Mouse (Mus musculus) myocyte (in vitro differentiated cells): ENCODE results near the gene Ppp2r1a. TPM values are rescaled to one million over a fixed set of nuclear protein-coding genes. Genes with fewer than 3 reads are reported as not detected.
A peak's percentile ranks its signal among the peaks of the same experiment; 100 is the strongest.

ENCODE experiments used
- H3K27me3 ChIP-seq: one replicate; pipeline ENCODE4 v1.6.1; 2011; ENCODE audit not compliant: control insufficient read depth, insufficient read depth, insufficient read length
- H3K36me3 ChIP-seq: one replicate; pipeline ENCODE4 v1.6.1; 2011; ENCODE audit not compliant: control insufficient read depth, insufficient read depth
- H3K4me2 ChIP-seq: one replicate; pipeline ENCODE4 v1.6.1; 2011; ENCODE audit warnings: low read depth, control low read depth
- H3K4me3 ChIP-seq: one replicate; pipeline ENCODE4 v1.5.1; 2011; ENCODE audit warnings: mild to moderate bottlenecking, control low read depth, moderate library complexity
- H3K79me2 ChIP-seq: one replicate; pipeline ENCODE4 v1.6.1; 2011; ENCODE audit not compliant: control insufficient read depth, insufficient read depth
- H3ac ChIP-seq: one replicate; pipeline ENCODE4 v1.6.1; 2011; ENCODE audit not compliant: control insufficient read depth, insufficient read length
- CEBPB ChIP-seq: IDR thresholded peaks from 2 replicates; pipeline ENCODE4 v1.6.1; 2011; ENCODE audit warnings: mild to moderate bottlenecking, moderate library complexity; ENCODE audit not compliant: poor library complexity, insufficient read depth, severe bottlenecking
- E2F4 ChIP-seq: IDR thresholded peaks from one replicate; pipeline ENCODE4 v1.6.1; 2011; ENCODE audit warnings: mild to moderate bottlenecking, control low read depth, moderate library complexity; ENCODE audit not compliant: insufficient read depth
- MAX ChIP-seq: IDR thresholded peaks from one replicate; pipeline ENCODE4 v1.6.1; 2011; ENCODE audit warnings: low read depth, mild to moderate bottlenecking, control low read depth
- MYOD1 ChIP-seq, 3 experiments: IDR thresholded peaks; one replicate each; pipeline ENCODE4 v1.6.1; 2011; ENCODE audit warnings: control low read depth in 2 of 3, low read depth in 2 of 3, mild to moderate bottlenecking in 2 of 3, moderate library complexity in 1 of 3; ENCODE audit not compliant: insufficient read length in 2 of 3, control insufficient read depth in 1 of 3
- MYOG ChIP-seq, 3 experiments: IDR thresholded peaks; one replicate each; pipeline ENCODE4 v1.6.1; 2011; ENCODE audit warnings: control low read depth in 2 of 3, low read depth in 2 of 3, mild to moderate bottlenecking in 2 of 3; ENCODE audit not compliant: insufficient read length in 2 of 3, control insufficient read depth in 1 of 3, insufficient read depth in 1 of 3
- POLR2A ChIP-seq: IDR thresholded peaks from one replicate; pipeline ENCODE4 v1.6.1; 2011; ENCODE audit warnings: low read depth, mild to moderate bottlenecking, control low read depth, moderate library complexity; ENCODE audit not compliant: insufficient read length
- POLR2AphosphoS2 ChIP-seq: IDR thresholded peaks from one replicate; pipeline ENCODE4 v1.6.1; 2011; ENCODE audit warnings: low read depth, control low read depth; ENCODE audit not compliant: insufficient read length
- REST ChIP-seq: IDR thresholded peaks from one replicate; pipeline ENCODE4 v1.6.1; 2011; ENCODE audit warnings: mild to moderate bottlenecking, control low read depth, moderate library complexity; ENCODE audit not compliant: insufficient read depth, insufficient read length
- SRF ChIP-seq: IDR thresholded peaks from one replicate; pipeline ENCODE4 v1.6.1; 2011; ENCODE audit warnings: low read depth; ENCODE audit not compliant: control insufficient read depth, insufficient read length
- TCF12 ChIP-seq: IDR thresholded peaks from one replicate; pipeline ENCODE4 v1.6.1; 2011; ENCODE audit warnings: mild to moderate bottlenecking, control low read depth; ENCODE audit not compliant: poor library complexity, insufficient read depth, severe bottlenecking
- TCF3 ChIP-seq: IDR thresholded peaks from one replicate; pipeline ENCODE4 v1.6.1; 2011; ENCODE audit warnings: low read depth, control low read depth; ENCODE audit not compliant: insufficient read length
- USF1 ChIP-seq: IDR thresholded peaks from one replicate; pipeline ENCODE4 v1.6.1; 2011; ENCODE audit warnings: low read depth, mild to moderate bottlenecking, control low read depth, moderate library complexity
- polyA plus RNA-seq: library from polyadenylated mRNA; unstranded; fragments of >200 nt; fragmentation: generic; extraction: Trizol; gene quantifications from one replicate; pipeline ENCODE4 v1.2.1, GENCODE M21; 2012; ENCODE audit warnings: missing spikeins

The Ppp2r1a gene
- polyA plus RNA-seq, 1 experiment: 309 TPM

DNA sequence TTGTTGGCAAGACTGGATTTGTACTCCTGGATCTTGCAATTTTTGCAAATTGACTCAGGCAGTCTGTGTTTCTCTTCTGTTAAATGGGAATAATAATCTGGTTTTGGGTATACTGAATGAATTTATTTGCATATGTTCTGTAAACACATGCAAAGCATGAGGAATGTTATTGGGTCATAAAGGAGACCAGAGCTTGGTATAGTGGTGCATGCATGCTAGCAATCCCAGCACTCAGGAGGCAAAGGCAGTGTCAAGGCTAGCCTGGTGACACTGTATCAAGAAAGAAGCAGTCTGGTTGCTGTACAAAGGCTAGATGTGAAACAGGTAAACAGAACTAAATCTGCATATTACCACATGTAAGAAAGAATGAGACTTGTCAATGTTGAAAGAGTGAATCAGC, 1.5 kb downstream of the Ppp2r1a start:
- TF ChIP-seq POLR2AphosphoS2 (no peak), MYOD1 (IDR thresholded peaks at IDR 0.05; ENCODE audit: control insufficient read depth in 1 of 3, insufficient read length in 2 of 3, low read depth in 2 of 3) (no peak), CEBPB (no peak), E2F4 (no peak), SRF (no peak), REST (no peak), POLR2A (no peak), TCF3 (no peak), MAX (no peak), USF1 (no peak), TCF12 (no peak), MYOG (IDR thresholded peaks at IDR 0.05; ENCODE audit: control insufficient read depth in 1 of 3, insufficient read depth in 1 of 3, insufficient read length in 2 of 3, low read depth in 2 of 3) (no peak)

DNA sequence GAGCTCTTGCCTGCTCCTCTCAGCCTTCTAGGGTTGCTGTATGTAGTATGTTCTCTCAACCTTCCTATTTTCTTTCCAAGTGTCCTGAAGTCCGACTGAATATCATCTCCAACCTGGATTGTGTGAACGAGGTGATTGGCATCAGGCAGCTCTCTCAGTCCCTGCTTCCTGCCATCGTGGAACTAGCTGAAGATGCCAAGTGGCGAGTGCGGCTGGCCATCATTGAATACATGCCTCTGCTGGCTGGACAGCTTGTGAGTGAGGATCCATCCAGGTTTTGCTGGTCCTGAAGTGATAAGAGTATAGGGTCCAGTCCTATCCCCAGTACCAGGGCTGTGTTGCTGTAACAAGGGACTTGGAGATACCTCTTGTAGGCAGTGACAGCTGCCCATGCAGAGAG, 15.3 kb downstream of the Ppp2r1a start:
- Histone ChIP-seq H3K4me2 (no peak overlapping the region), H3ac (no peak overlapping the region), H3K4me3 (no peak overlapping the region), H3K36me3 (peaks cover 88% of the 10 kb centered on the region), H3K27me3 (no peaks in the 10 kb centered on the region), H3K79me2 (no peaks in the 10 kb centered on the region)
- no peak for TF ChIP-seq MYOD1 (IDR thresholded peaks at IDR 0.05; ENCODE audit: control insufficient read depth in 1 of 3, insufficient read length in 2 of 3, low read depth in 2 of 3)
- no peak for TF ChIP-seq CEBPB
- TF ChIP-seq POLR2AphosphoS2: no peak
- no peak for TF ChIP-seq REST
- no peak for TF ChIP-seq MYOG (IDR thresholded peaks at IDR 0.05; ENCODE audit: control insufficient read depth in 1 of 3, insufficient read depth in 1 of 3, insufficient read length in 2 of 3, low read depth in 2 of 3)
- TF ChIP-seq E2F4: no peak
- TF ChIP-seq TCF3: no peak
- no peak for TF ChIP-seq MAX
- TF ChIP-seq SRF: no peak

More for the DNA sequence above, 1.5 kb downstream of the Ppp2r1a start:
- H3ac ChIP-seq: no peak overlapping the region
- H3K79me2 ChIP-seq: peaks cover 60% of the 10 kb centered on the region
- no peaks in the 10 kb centered on the region for H3K27me3 ChIP-seq
- peak overlapping the region; percentile 82 for H3K4me2 ChIP-seq
- peaks cover 5% of the 10 kb centered on the region for H3K36me3 ChIP-seq
- H3K4me3 ChIP-seq: peak overlapping the region; percentile 97

DNA sequence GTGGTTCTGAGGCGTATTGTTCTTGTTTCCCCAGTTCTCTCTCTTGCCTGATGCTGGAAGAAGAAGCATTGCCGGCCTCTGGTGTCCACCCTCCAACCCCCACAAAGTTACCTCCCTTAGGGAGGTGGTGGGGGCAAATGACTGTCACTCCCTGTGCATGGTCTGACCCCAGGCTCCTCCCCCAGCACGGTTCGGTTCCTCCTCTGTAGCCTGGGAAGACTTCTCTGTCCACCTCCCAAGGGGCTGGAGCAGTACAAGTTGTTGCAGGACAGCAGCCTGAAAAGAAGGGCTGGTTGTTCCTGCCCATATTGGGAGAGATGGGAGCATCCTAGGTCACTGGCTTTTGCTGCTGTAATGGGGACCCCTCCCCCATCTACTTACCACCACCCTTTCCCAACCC, 20.3 kb downstream of the Ppp2r1a start:
- no peaks in the 10 kb centered on the region for H3K79me2 ChIP-seq
- H3ac ChIP-seq: no peak overlapping the region
- H3K4me3 ChIP-seq: no peak overlapping the region
- no peaks in the 10 kb centered on the region for H3K27me3 ChIP-seq
- H3K4me2 ChIP-seq: no peak overlapping the region
- H3K36me3 ChIP-seq: peaks cover 64% of the 10 kb centered on the region
- no peak for TF ChIP-seq POLR2AphosphoS2
- no peak for TF ChIP-seq TCF12
- TF ChIP-seq CEBPB: no peak
- no peak for TF ChIP-seq MYOD1 (IDR thresholded peaks at IDR 0.05; ENCODE audit: control insufficient read depth in 1 of 3, insufficient read length in 2 of 3, low read depth in 2 of 3)
- TF ChIP-seq TCF3: no peak
- no peak for TF ChIP-seq USF1

DNA sequence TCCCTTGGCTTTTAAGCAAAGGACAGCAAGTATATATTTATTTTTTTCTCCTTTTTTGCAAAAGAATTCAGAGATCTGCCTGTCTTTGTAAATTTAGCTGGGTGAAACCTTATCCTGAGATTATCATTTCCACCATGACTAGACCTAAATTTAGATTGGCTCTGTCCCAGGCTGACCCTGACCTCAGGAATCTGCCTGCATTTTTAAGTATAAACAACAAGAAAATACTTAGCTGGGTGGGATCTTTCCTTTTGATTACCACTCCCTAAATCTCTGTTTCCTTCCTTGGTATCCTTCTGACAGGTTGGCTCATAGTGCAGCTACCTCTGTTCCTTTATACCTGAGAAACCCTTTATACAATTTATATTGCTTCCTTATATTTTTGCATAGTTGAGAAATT, 21.6 kb downstream of the Ppp2r1a start:
- TF ChIP-seq SRF: no peak
- no peak for TF ChIP-seq E2F4
- no peak for TF ChIP-seq POLR2A
- TF ChIP-seq USF1: no peak
- TF ChIP-seq MYOD1 (IDR thresholded peaks at IDR 0.05; ENCODE audit: control insufficient read depth in 1 of 3, insufficient read length in 2 of 3, low read depth in 2 of 3): no peak
- TF ChIP-seq TCF12: no peak
- TF ChIP-seq MYOG (IDR thresholded peaks at IDR 0.05; ENCODE audit: control insufficient read depth in 1 of 3, insufficient read depth in 1 of 3, insufficient read length in 2 of 3, low read depth in 2 of 3): no peak
- no peak for TF ChIP-seq TCF3
- TF ChIP-seq POLR2AphosphoS2: no peak
- no peak for TF ChIP-seq REST
- TF ChIP-seq CEBPB: no peak
- H3K4me3 ChIP-seq: no peak overlapping the region
- H3K79me2 ChIP-seq: no peaks in the 10 kb centered on the region

DNA sequence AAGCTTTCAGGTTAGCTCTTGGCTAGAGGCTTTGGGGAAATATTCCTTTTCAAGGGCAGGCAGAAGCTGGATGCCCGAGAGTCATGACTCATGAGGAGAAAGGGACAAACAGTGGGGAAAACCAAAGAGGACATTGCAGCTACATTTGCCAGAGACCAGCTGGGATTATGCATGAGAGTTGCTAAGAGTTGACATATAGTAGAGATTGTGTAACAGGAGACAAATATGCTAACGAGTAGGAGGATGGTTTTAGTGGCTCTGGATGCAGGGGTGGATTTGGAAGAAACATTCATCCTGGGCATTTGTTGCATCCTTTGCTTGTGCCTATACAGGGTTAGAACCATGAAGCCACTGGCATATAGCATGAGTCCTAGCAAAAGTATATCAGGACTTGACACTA, 48.6 kb downstream of the Ppp2r1a start:
- Histone ChIP-seq H3K4me3 (no peak overlapping the region), H3K79me2 (no peaks in the 10 kb centered on the region), H3K27me3 (no peaks in the 10 kb centered on the region), H3K4me2 (no peak overlapping the region), H3ac (no peak overlapping the region), H3K36me3 (no peaks in the 10 kb centered on the region)
- TF ChIP-seq USF1 (no peak), MYOD1 (IDR thresholded peaks at IDR 0.05; ENCODE audit: control insufficient read depth in 1 of 3, insufficient read length in 2 of 3, low read depth in 2 of 3) (no peak), POLR2AphosphoS2 (no peak), SRF (no peak), TCF3 (no peak)

More for the DNA sequence above, 21.6 kb downstream of the Ppp2r1a start:
- no peaks in the 10 kb centered on the region for H3K27me3 ChIP-seq
- peaks cover 51% of the 10 kb centered on the region for H3K36me3 ChIP-seq
- H3ac ChIP-seq: no peak overlapping the region
- no peak overlapping the region for H3K4me2 ChIP-seq
